Mouse (Mus musculus): ENCODE measurements at regions not wholly inside any gene's neighbourhood (a gene's known extent, or its start where the extent isn't known, plus 50 kb on each side); places are given as distances from the start of the nearest gene placed in this dataset.

GRCm38 (mm10) chr1:143886014-143886413 lies 108.9 kb downstream of the Uchl5 start:
- DNase-seq (ENCODE audit: low spot score in 2 of 2): no peak

GRCm38 (mm10) chr1:143881192-143881591 lies 104.1 kb downstream of the Uchl5 start:
- no peak for DNase-seq (ENCODE audit: low spot score in 2 of 2)

- DNase-seq (ENCODE audit: low spot score in 2 of 2): no peak
These were observed 102.5 kb downstream of the Uchl5 start for GRCm38 (mm10) chr1:143879622-143880021.

- no peak for DNase-seq (ENCODE audit: low spot score in 2 of 2)
These were observed 101.2 kb downstream of the Uchl5 start for GRCm38 (mm10) chr1:143878266-143878665.

GRCm38 (mm10) chr1:143860319-143860718 lies 83.2 kb downstream of the Uchl5 start:
- no peak for DNase-seq (ENCODE audit: low spot score in 2 of 2)

- no peak for DNase-seq (ENCODE audit: low spot score in 2 of 2)
These were observed 81.5 kb downstream of the Uchl5 start for GRCm38 (mm10) chr1:143858532-143858931.

Measured in layer of hippocampus, postnatal 14 days (tissue).